Mouse (Mus musculus): ENCODE measurements around the gene Gm5483. TPM values are rescaled to one million over a fixed set of nuclear protein-coding genes. Genes with fewer than 3 reads are reported as not detected.

Gm5483 gene
- total RNA-seq (2023): not detected

DNA sequence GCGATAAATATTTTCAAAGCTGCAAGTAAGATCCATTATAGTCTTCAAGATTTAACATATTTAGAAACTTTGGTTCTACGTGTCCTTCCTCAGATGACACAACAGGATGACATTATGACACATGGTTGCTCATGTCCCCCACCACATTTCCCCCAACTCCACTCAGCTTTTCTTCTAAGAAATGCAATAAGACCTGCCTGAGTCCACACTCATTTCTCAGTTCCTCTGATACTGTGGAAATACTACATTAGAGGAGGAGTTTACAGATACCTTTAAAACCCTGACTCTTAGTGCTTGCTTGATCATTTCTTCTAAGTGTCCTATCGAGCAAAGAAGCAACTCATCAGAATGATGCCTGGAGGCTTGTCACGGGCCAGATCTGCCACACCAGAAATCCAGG is at the start of gene Gm5483:
Gene Gm5483, plus strand, starts transcription at position 301 of the 400 bp plus-strand sequence.

GRCm38 (mm10) chr16:36156402-36156975 is 27.5 kb upstream of the Gm5483 start, which contains the start of gene Stfa2l1:
Stfa2l1 (plus strand) TSS chr16:36156811.

DNA sequence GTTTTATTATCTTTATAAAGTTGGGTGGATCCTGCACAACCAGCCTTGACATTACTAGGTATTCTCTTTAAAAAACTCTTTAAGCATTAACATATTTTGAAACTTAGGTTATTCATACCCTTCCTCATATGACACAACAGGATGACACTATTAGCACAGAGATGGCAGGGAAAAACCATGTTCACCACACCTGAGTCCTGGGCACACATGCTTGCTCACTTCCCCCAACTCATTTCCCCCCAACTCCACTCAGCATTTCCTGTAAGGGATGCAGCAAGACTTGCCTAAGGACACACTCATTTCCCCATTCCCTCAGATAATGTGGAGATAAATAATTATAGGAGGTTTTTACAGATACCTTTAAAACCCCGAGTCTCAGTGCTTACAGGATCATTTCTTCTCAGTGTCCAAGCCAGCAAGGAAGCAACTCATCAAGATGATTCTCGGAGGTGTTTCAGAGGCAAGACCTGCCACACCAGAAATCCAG is 26.0 kb downstream of the Gm5483 start, which contains the start of gene Gm5416:
Gene Gm5416, plus strand, starts transcription at position 437 of the 487 bp plus-strand sequence.

GRCm38 (mm10) chr16:36221168-36221567 is 37.2 kb downstream of the Gm5483 start, which contains the start of gene 2010005H15Rik:
2010005H15Rik (plus strand) TSS chr16:36221468.

Other genes starting within 250 kb of the Gm5483 start
- gene Parp9, start 245.7 kb upstream of the Gm5483 start, total RNA-seq (2023): 49.0 TPM
- gene Dtx3l, start 245.1 kb upstream of the Gm5483 start, total RNA-seq (2023): 44.8 TPM
- 123 TPM for gene Kpna1, start 205.5 kb upstream of the Gm5483 start, total RNA-seq (2023)
- 9.0 TPM for gene Wdr5b, start 143.0 kb upstream of the Gm5483 start, total RNA-seq (2023)
- 42.8 TPM for gene Fam162a, start 112.6 kb upstream of the Gm5483 start, total RNA-seq (2023)
- 24.9 TPM for gene Ccdc58, start 112.5 kb upstream of the Gm5483 start, total RNA-seq (2023)
- not detected for gene Csta1, start 53.0 kb upstream of the Gm5483 start, total RNA-seq (2023)
- gene Stfa2l1, start 27.4 kb upstream of the Gm5483 start, total RNA-seq (2023): not detected
- not detected for gene Gm5416, start 26.2 kb downstream of the Gm5483 start, total RNA-seq (2023)
- not detected for gene 2010005H15Rik, start 37.3 kb downstream of the Gm5483 start, total RNA-seq (2023)
- not detected for gene Stfa1, start 92.7 kb downstream of the Gm5483 start, total RNA-seq (2023)
- gene BC117090, start 150.1 kb downstream of the Gm5483 start, total RNA-seq (2023): not detected
- not detected for gene BC100530, start 183.5 kb downstream of the Gm5483 start, total RNA-seq (2023)
- not detected for gene Stfa2, start 224.2 kb downstream of the Gm5483 start, total RNA-seq (2023)